ENCODE assay signal across 8 mouse cellular contexts in the genomic region with DNA sequence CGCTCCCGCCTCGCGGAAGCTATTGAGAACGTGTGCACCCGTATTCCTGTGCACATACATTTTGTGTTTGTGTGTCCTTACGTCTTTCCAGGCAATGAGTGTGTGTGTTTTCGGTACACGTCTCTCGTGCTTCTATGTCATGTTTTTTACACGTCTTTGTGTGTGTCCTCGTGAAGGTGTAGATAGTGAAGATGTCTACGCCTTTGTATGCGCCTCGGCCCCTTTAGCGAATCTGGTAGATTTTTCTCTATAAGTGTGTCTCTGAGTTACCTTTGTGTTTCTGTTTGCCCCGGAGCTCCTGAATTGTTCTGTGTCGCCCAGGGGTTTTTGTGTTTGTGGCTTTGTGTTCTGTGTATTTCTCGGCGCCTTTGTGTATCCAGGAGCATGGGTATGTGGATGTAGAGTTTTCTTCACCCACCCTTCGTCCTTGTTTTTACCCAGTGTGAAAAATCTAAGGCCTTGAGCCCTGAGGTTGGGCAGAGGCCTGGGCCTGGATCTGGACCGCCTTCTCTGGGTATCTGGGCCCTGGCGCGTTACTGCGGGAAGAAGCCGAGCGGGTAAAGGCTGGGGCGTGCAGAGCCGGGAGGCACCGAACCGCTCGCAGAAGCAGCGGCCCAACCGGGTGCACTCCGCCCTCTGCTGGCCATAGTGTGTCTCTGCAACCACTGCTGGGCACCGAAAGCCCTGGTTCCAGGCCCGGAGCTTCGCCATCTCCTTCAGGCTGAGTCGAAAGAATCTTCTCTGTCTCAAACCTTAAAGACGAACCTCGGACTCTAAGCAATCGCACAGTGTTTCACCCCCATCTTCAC. TPM values are rescaled to one million over a fixed set of nuclear protein-coding genes. Genes with fewer than 3 reads are reported as not detected.
A peak's percentile ranks its signal among the peaks of the same experiment; 100 is the strongest.
DNase-seq lines count a peak whose midpoint lies in the region; ATAC-seq and TF ChIP-seq lines count a peak whose summit lies in the region.

No protein-coding gene starts in this region.

- peak overlapping the region; percentile 57; the same call in 1 of the 2 replicates for H3K4me3 ChIP-seq in E14TG2a.4 (replicated peaks; ENCODE audit: low read length)
- no peak overlapping the region for H3K4me3 ChIP-seq in forebrain, embryonic 15.5 days
- 0 out of 2 replicates have a peak overlapping the region, but pooled peaks have one; percentile 1 for H3K4me3 ChIP-seq in liver, postnatal 0 days (ENCODE audit: low read depth, low read length)

- peak; percentile 61 for TF ChIP-seq CTCF in E14TG2a.4 (conservative IDR thresholded peaks at IDR 0.05; ENCODE audit: low read length)
- TF ChIP-seq CTCF in liver, postnatal 0 days (IDR thresholded peaks at IDR 0.05; ENCODE audit: low read depth) = peak; percentile 82

- no peak overlapping the region for H3K27ac ChIP-seq in forebrain, embryonic 15.5 days (replicated peaks)
- no peak overlapping the region for H3K27ac ChIP-seq in liver, postnatal 0 days (ENCODE audit: low read depth)

- WGBS in forebrain, embryonic 15.5 days = 1% methylated on average over 42 of the region's 42 CpGs
- WGBS in liver, postnatal 0 days (ENCODE audit: insufficient replicate concordance) = 3% methylated on average over 42 of the region's 42 CpGs

- H3K4me2 ChIP-seq in forebrain, embryonic 15.5 days (replicated peaks) = no peak overlapping the region
- no peak overlapping the region for H3K4me2 ChIP-seq in liver, postnatal 0 days (ENCODE audit: low read depth, low read length)

- peak; percentile 56 for DNase-seq in cerebellum, adult 11-12 months
- peak; percentile 80 to 88 for DNase-seq in heart, postnatal 14 days
- peak; percentile 83 to 87 for DNase-seq in kidney, postnatal 4 days
- DNase-seq in liver, postnatal 0 days = peak; percentile 78
- peak; percentile 17 to 27 for DNase-seq in thymus, adult 18-20 months

- H3K4me1 ChIP-seq in E14TG2a.4 (replicated peaks; ENCODE audit: low read depth, low read length) = peaks cover 70% of the 10 kb centered on the region
- H3K4me1 ChIP-seq in forebrain, embryonic 15.5 days = peaks cover 31% of the 10 kb centered on the region
- peaks cover 4% of the 10 kb centered on the region for H3K4me1 ChIP-seq in liver, postnatal 0 days (ENCODE audit: insufficient read depth)

- no peak overlapping the region for H3K9ac ChIP-seq in forebrain, embryonic 15.5 days (replicated peaks)
- H3K9ac ChIP-seq in liver, postnatal 0 days (replicated peaks) = no peak overlapping the region

- ATAC-seq in forebrain, embryonic 15.5 days (replicated peaks) = peak; percentile 42; the same call in 1 of the 2 replicates
- no peak for ATAC-seq in liver, postnatal 0 days
- ATAC-seq in neutrophil, adult 5-6 weeks (ENCODE audit: extremely low read depth, insufficient number of reproducible peaks, low FRiP score, poor library complexity, severe bottlenecking) = peak; percentile 36; the same call in 1 of the 2 replicates

- H3K9me3 ChIP-seq in E14TG2a.4 (ENCODE audit: low read length) = no peaks in the 10 kb centered on the region
- H3K9me3 ChIP-seq in forebrain, embryonic 15.5 days = no peaks in the 10 kb centered on the region
- H3K9me3 ChIP-seq in liver, postnatal 0 days (ENCODE audit: low read length) = no peaks in the 10 kb centered on the region

- peaks cover 94% of the 10 kb centered on the region for H3K27me3 ChIP-seq in E14TG2a.4 (ENCODE audit: insufficient read depth, low read length)
- H3K27me3 ChIP-seq in forebrain, embryonic 15.5 days = peaks cover 100% of the 10 kb centered on the region
- H3K27me3 ChIP-seq in liver, postnatal 0 days (ENCODE audit: insufficient read depth, low read length) = peaks cover 92% of the 10 kb centered on the region

- intact Hi-C loops in heart, postnatal 14 days (cut with DNase I) = loop anchor here (2.0 kb wide), 2 partner anchors 74 to 156 kb away; no protein-coding TSS in a partner anchor

- H3K36me3 ChIP-seq in E14TG2a.4 (ENCODE audit: insufficient read depth, low read length) = no peaks in the 10 kb centered on the region
- no peaks in the 10 kb centered on the region for H3K36me3 ChIP-seq in forebrain, embryonic 15.5 days
- H3K36me3 ChIP-seq in liver, postnatal 0 days (replicated peaks; ENCODE audit: insufficient read depth, low read length) = no peaks in the 10 kb centered on the region

- TF ChIP-seq EP300 in liver, postnatal 0 days (IDR thresholded peaks at IDR 0.05; ENCODE audit: low read depth) = no peak

RNA-seq across cellular contexts. Expression of gene Lmx1b, which starts 2.5 kb away (rescaled TPM):
- 0.06 and 0.13 TPM in 2 replicates for polyA plus RNA-seq in forebrain, embryonic 15.5 days (2015; fragmentation: Nextera tagmentation; extraction: Ambion mirVana)
- total RNA-seq in heart, postnatal 14 days (2021) = under 1 TPM; 0.05 to 0.38 TPM
- not detected in 2 replicates for polyA plus RNA-seq in liver, postnatal 0 days (2015; fragmentation: Nextera tagmentation; extraction: Ambion mirVana)
- not detected in 2 replicates for total RNA-seq in neutrophil, adult 5-6 weeks (2017)

Comparison
In these comparisons a context has a peak if more than half of its experiments do, and no peak if none do; other contexts are left out.
1. DNase-seq: peak in every context shown above with its lines; median percentile 85 in kidney, postnatal 4 days; 84 in heart, postnatal 14 days; 78 in liver, postnatal 0 days; 56 in cerebellum, adult 11-12 months; 22 in thymus, adult 18-20 months.